Mouse (Mus musculus): ENCODE results near the gene Cgnl1.
A peak's percentile ranks its signal among the peaks of the same experiment; 100 is the strongest.

GRCm38 (mm10) chr9:71606296-71607057, 164.9 kb downstream of the Cgnl1 start:
- TF ChIP-seq CTCF (IDR thresholded peaks at IDR 0.05; ENCODE audit: low read depth) (no peak), EP300 (IDR thresholded peaks at IDR 0.05; ENCODE audit: low read depth) (peak; percentile 87)

All from liver, postnatal 0 days (tissue).